Mouse (Mus musculus): ENCODE data around the gene Gm10322. TPM values are rescaled to one million over a fixed set of nuclear protein-coding genes. Genes with fewer than 3 reads are reported as not detected.

The Gm10322 gene
- total RNA-seq, 2 experiments from 2014 or later, result not detected

DNA sequence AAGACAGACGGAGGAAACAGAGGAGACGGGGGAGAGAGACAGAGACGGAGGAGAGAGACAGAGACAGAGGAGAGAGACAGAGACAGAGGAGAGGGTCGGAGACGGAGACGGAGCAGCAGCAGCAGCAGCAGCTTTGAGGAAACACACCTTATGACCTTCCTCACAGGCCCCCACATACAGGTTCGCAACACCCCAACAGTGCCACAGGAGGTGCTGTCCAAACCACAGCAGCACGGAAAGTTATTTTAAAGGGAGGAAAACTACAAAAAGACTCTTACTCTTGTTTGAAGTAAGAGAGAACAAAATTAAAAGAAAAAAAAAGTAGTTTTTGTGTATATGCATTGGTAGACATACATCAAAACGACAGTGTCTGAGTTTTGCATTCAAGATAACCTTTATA is 27.8 kb downstream of the Gm10322 start:
- no peak for DNase-seq (ENCODE audit: extremely low spot score in 1 of 2, low spot score in 1 of 2)

DNA sequence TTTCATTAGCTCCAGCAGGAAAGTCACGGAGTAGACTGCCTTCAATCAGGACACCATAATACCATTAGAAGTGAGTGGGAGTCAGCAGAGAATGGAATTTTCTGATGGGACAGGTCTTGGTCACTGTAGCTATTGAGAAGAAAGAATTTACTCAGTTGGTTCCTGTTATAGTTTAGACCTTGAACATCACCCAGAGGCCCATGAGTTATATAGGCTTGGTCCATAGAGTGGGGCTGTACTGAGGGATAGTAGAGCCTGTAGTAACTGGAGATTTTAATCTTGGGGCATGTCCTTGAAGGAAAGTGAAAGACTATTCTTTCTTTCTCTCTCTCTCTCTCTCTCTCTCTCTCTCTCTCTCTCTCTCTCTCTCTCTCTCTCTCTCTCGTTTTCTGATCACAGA is 28.8 kb downstream of the Gm10322 start:
- DNase-seq (ENCODE audit: extremely low spot score in 1 of 2, low spot score in 1 of 2), result no peak

DNA sequence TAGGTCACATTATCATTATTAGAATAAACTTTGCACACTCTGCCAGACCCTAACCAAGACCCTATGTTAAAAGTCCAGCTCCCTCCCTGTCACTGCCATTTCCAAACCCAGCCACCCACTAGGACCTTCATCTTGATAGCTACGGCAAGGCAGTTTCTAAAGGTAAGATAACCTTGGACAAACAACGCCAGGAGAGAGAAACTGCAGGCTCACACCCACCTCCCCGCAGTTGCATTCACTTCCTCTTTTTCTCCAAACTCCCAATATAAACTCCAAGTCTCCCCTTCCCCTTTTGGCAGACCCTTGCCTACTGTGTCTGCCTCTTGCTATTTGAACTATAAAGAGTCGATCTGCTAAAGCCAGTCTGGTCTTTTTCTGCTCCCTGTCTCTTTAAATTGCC is 29.3 kb downstream of the Gm10322 start:
- no peak for DNase-seq (ENCODE audit: extremely low spot score in 1 of 2, low spot score in 1 of 2)

DNA sequence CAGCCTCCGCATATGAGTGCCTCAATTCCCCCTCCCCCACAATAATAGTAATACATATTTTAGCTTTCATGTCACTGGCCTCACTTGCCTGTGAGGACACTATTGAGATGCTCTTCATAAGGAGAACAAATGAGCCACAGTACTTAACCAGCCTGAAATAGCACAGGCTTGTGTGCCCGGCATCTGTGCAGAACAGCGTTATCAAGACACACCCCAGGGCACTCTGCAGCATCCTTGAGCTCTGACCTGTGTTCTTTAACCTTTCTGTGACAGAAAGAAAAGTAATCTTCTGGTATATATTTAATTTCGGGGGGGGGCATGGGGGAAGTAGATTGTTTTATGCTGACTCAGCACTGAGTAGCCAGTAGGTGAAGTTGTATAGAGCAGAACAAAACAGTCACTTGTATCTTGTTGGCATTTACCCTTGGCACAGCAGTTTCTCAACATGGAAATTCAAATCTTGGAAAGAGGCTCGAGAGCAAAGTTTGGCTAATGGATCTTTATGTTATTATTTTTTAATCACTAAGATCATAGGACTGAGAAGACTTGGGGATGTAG is 31.0 kb downstream of the Gm10322 start:
- DNase-seq (ENCODE audit: extremely low spot score in 1 of 2, low spot score in 1 of 2), result no peak

- no peak for DNase-seq (ENCODE audit: extremely low spot score in 1 of 2, low spot score in 1 of 2)
Observed at GRCm38 (mm10) chr10:59656799-59657198, 40.9 kb downstream of the Gm10322 start.

DNA sequence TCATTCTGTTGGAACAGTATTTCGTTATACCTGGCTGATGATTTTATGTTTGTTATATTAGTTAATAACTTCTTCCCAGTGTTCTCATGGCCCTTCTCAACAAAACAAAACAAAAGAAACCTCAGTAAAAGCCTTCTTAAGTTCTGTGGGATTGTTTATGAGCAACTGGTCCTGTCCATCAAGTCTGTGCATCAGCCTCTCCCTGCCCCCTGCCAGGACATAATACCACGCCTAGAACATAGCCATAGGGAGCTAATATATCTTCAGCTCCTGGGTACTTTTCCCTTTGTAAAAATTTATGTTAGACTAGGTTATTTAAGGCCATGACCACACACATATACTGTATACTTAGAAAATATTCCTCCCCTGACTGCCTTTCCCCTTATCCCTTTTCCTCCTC is 48.9 kb downstream of the Gm10322 start:
- DNase-seq (ENCODE audit: extremely low spot score in 1 of 2, low spot score in 1 of 2), result no peak

DNA sequence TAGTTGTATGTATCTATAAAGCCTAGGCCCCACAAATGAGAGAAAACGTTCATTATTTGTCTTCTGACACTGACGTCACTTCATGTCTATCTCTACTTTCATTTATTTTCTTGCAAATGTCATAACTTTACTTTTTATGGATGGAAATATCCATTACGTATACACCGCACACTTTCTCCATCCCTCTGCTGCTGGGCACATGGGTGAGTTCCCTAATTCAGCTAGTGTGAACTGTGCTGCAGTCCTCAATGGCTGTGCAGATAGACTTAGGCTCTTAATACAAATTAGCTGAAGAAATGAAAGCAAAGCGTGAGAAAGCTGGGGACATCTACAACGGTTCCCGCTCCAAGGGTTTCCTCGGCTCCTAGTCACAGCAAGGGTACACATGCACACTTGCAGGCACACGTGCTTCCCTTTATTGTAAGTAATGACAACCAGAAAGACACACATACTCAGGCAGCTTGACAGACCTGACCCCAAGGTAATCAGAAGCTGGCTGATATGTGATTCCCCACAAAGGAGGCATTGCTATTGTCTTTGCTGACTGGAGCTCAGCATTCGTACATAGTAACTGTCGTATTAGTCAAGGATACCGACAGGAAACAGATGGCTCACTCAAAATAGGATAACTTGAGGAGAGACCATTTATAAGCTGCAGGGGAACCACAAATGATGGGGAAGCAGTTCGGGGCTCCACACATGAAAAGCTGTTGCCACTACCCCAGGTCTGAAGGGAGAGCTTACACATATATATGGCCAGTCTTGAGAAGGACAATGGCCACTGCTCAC is 49.8 kb downstream of the Gm10322 start:
- DNase-seq (ENCODE audit: extremely low spot score in 1 of 2, low spot score in 1 of 2), result no peak

Other genes starting within 250 kb of the Gm10322 start
- 10 to 100 TPM; 36.5 to 39.6 TPM for gene Gm10273, start 220.4 kb upstream of the Gm10322 start, total RNA-seq (2021)
- gene Pla2g12b, start 212.4 kb upstream of the Gm10322 start, total RNA-seq (2021), result not detected
- gene Oit3, start 174.3 kb upstream of the Gm10322 start, total RNA-seq (2021), result under 1 TPM in 1 of 2 experiments, not detected in 1; 0.16 TPM
- gene Mcu, start 629 bp downstream of the Gm10322 start, total RNA-seq (2021), result 10 to 100 TPM; 47.4 to 54.5 TPM
- 10 to 100 TPM; 94.0 to 99.5 TPM for gene Micu1, start 86.4 kb downstream of the Gm10322 start, total RNA-seq (2021)

All from layer of hippocampus, postnatal 25 days (tissue).